Mouse (Mus musculus) stomach, embryonic 15.5 days (tissue): ENCODE measurements at regions not wholly inside any gene's neighbourhood (a gene's known extent, or its start where the extent isn't known, plus 50 kb on each side); places are given as distances from the start of the nearest gene placed in this dataset.

ENCODE experiments used
- ATAC-seq: fragments of 200-750 bp; cut with Nextera tagmentation; 2 replicates; pipeline ENCODE4 v1.8.0; 2017; ENCODE audit warnings: low read depth, moderate number of reproducible peaks, moderate TSS enrichment; ENCODE audit not compliant: insufficient read depth, low FRiP score
- H3K27ac ChIP-seq: fragments of 300-500 bp; sonication (generic); 2 replicates; pipeline ENCODE4 v1.5.1; 2015; ENCODE audit warnings: mild to moderate bottlenecking, inconsistent platforms
- H3K27me3 ChIP-seq: fragments of 300-500 bp; sonication (generic); replicated peaks from 2 replicates; pipeline ENCODE4 v1.6.1; 2015; ENCODE audit warnings: inconsistent platforms
- H3K36me3 ChIP-seq: fragments of 300-500 bp; sonication (generic); 2 replicates; pipeline ENCODE4 v1.6.1; 2015; ENCODE audit warnings: inconsistent platforms
- H3K4me1 ChIP-seq: fragments of 300-500 bp; sonication (generic); 2 replicates; pipeline ENCODE4 v1.6.1; 2015; ENCODE audit warnings: inconsistent platforms
- H3K4me2 ChIP-seq: fragments of 300-500 bp; sonication (generic); 2 replicates; pipeline ENCODE4 v1.6.1; 2015; ENCODE audit warnings: mild to moderate bottlenecking, inconsistent platforms
- H3K4me3 ChIP-seq: fragments of 300-500 bp; sonication (generic); replicated peaks from 2 replicates; pipeline ENCODE4 v1.5.1; 2015; ENCODE audit warnings: inconsistent platforms
- H3K9ac ChIP-seq: fragments of 300-500 bp; sonication (generic); 2 replicates; pipeline ENCODE4 v1.6.1; 2015; ENCODE audit warnings: inconsistent platforms
- H3K9me3 ChIP-seq: fragments of 300-500 bp; sonication (generic); 2 replicates; pipeline ENCODE4 v1.6.1; 2016; ENCODE audit warnings: inconsistent platforms
- WGBS: fragments of 180-500 bp; shearing (Covaris S2); methylation state at CpG from one replicate; pipeline ENCODE4 v1.1.7; 2015; 5-methylcytosine and 5-hydroxymethylcytosine counted together

- Histone ChIP-seq H3K9ac (no peak overlapping the region), H3K4me1 (no peaks in the 10 kb centered on the region), H3K9me3 (no peaks in the 10 kb centered on the region), H3K4me2 (no peak overlapping the region), H3K27ac (no peak overlapping the region), H3K27me3 (no peaks in the 10 kb centered on the region), H3K36me3 (no peaks in the 10 kb centered on the region), H3K4me3 (no peak overlapping the region)
- WGBS = 89% methylated on average over 14 of the region's 14 CpGs
- no peak for ATAC-seq
Observed at GRCm38 (mm10) chr1:88907766-88908463, 162.3 kb upstream of the Sh3bp4 start.

DNA sequence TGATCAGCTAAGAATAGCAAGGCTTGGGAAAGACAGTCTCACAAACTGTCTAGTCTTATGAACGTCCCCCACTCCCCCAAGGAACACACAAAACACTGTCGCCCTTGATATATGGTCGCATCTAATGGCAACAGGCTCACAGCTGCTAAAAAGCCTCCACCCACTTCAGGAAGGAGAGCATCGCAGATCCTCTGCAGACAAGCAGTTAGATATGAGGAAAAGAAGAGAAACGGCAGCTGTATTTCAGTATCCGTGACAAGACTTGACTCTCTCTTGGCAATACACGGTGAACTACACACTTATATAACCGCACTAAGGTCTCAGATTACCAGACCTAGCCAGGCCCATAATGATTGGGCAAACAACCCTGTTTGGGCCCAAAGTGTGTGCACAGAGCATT is 161.5 kb upstream of the Sh3bp4 start:
- no peak overlapping the region for H3K9ac ChIP-seq
- no peaks in the 10 kb centered on the region for H3K4me1 ChIP-seq
- ATAC-seq = no peak
- H3K4me2 ChIP-seq = no peak overlapping the region
- WGBS = 32% methylated on average over 8 of the region's 8 CpGs
- H3K9me3 ChIP-seq = no peaks in the 10 kb centered on the region
- no peak overlapping the region for H3K27ac ChIP-seq
- H3K27me3 ChIP-seq = no peaks in the 10 kb centered on the region
- H3K36me3 ChIP-seq = no peaks in the 10 kb centered on the region
- no peak overlapping the region for H3K4me3 ChIP-seq

DNA sequence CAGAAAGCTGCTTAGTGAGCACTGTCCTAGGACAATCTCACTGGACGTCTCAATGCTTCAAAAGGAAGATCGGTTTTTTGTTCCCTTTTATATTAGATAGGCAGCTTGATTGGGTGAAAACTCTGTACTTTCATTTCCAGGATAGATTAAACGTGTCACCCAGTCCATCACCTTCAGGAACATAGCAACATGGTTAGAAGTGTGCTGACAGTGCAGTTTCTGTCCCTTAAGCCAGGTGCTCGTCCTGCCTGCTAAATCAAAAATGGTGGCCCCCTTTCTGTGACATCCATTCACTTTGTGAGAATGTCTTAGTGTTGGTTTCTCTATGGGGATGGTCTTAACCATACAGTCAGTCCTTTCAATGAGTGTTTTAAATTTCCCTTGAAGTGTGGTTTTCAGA is 160.9 kb upstream of the Sh3bp4 start:
- H3K4me1 ChIP-seq = no peaks in the 10 kb centered on the region
- H3K27me3 ChIP-seq = no peaks in the 10 kb centered on the region
- H3K4me3 ChIP-seq = no peak overlapping the region
- 82% methylated on average over 4 of the region's 4 CpGs for WGBS
- H3K9ac ChIP-seq = no peak overlapping the region
- no peak for ATAC-seq
- no peak overlapping the region for H3K4me2 ChIP-seq
- no peaks in the 10 kb centered on the region for H3K9me3 ChIP-seq
- H3K27ac ChIP-seq = no peak overlapping the region
- no peaks in the 10 kb centered on the region for H3K36me3 ChIP-seq

- Histone ChIP-seq H3K4me3 (no peak overlapping the region), H3K4me1 (no peaks in the 10 kb centered on the region), H3K9ac (no peak overlapping the region), H3K9me3 (no peaks in the 10 kb centered on the region), H3K4me2 (no peak overlapping the region), H3K27me3 (no peaks in the 10 kb centered on the region), H3K36me3 (no peaks in the 10 kb centered on the region), H3K27ac (no peak overlapping the region)
- no peak for ATAC-seq
- WGBS = 76% methylated on average over 6 of the region's 6 CpGs
Observed at GRCm38 (mm10) chr1:88909864-88910573, 160.2 kb upstream of the Sh3bp4 start.

DNA sequence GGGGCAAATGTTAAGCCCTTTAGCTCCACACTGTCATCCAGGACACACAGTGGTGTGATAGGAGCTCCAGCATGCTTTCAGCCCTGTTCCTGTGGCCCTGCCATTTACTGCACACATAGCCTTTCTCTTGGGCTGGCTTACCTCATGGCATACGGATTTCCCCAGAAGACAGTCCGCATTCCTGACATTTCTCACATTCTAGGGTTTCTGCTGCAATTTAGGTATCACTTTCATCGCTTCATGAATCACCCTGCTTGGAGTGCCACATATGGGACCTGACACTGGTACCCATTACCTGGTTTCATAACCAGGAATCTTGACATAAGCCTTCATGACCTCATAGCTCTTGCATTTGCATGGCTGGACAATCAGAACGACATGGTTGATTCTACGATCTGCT is 158.5 kb upstream of the Sh3bp4 start:
- Histone ChIP-seq H3K9me3 (no peaks in the 10 kb centered on the region), H3K4me3 (no peak overlapping the region), H3K27ac (no peak overlapping the region), H3K36me3 (no peaks in the 10 kb centered on the region), H3K9ac (no peak overlapping the region), H3K4me2 (no peak overlapping the region), H3K4me1 (no peaks in the 10 kb centered on the region), H3K27me3 (no peaks in the 10 kb centered on the region)
- 71% methylated on average over 5 of the region's 5 CpGs for WGBS
- no peak for ATAC-seq

- Histone ChIP-seq H3K4me3 (no peak overlapping the region), H3K27me3 (no peaks in the 10 kb centered on the region), H3K27ac (no peak overlapping the region), H3K4me2 (no peak overlapping the region), H3K36me3 (no peaks in the 10 kb centered on the region), H3K9ac (no peak overlapping the region), H3K4me1 (no peaks in the 10 kb centered on the region), H3K9me3 (no peaks in the 10 kb centered on the region)
- 72% methylated on average over 4 of the region's 4 CpGs for WGBS
- no peak for ATAC-seq
Observed at GRCm38 (mm10) chr1:88916531-88917050, 153.6 kb upstream of the Sh3bp4 start.

GRCm38 (mm10) chr1:88921401-88921800 is 148.8 kb upstream of the Sh3bp4 start:
- 80% methylated on average over 2 of the region's 2 CpGs for WGBS

GRCm38 (mm10) chr1:88923791-88924581 is 146.2 kb upstream of the Sh3bp4 start:
- no peaks in the 10 kb centered on the region for H3K9me3 ChIP-seq
- H3K4me1 ChIP-seq = peaks cover 5% of the 10 kb centered on the region; the same call in 1 of the 2 replicates
- 42% methylated on average over 7 of the region's 7 CpGs for WGBS
- no peak overlapping the region for H3K4me2 ChIP-seq
- no peaks in the 10 kb centered on the region for H3K27me3 ChIP-seq
- H3K9ac ChIP-seq = no peak overlapping the region
- peak overlapping the region; percentile 57 for H3K27ac ChIP-seq
- H3K4me3 ChIP-seq = no peak overlapping the region
- H3K36me3 ChIP-seq = no peaks in the 10 kb centered on the region
- peak; percentile 87 for ATAC-seq

More at GRCm38 (mm10) chr1:88921401-88921800, 148.8 kb upstream of the Sh3bp4 start:
- no peaks in the 10 kb centered on the region for H3K9me3 ChIP-seq
- no peak overlapping the region for H3K27ac ChIP-seq
- no peak overlapping the region for H3K4me2 ChIP-seq
- H3K36me3 ChIP-seq = no peaks in the 10 kb centered on the region
- H3K4me1 ChIP-seq = peaks cover 5% of the 10 kb centered on the region; the same call in 1 of the 2 replicates
- ATAC-seq = no peak
- no peak overlapping the region for H3K4me3 ChIP-seq
- no peak overlapping the region for H3K9ac ChIP-seq
- no peaks in the 10 kb centered on the region for H3K27me3 ChIP-seq

- no peaks in the 10 kb centered on the region for H3K4me1 ChIP-seq
- no peak overlapping the region for H3K27ac ChIP-seq
- H3K9ac ChIP-seq = no peak overlapping the region
- H3K4me2 ChIP-seq = no peak overlapping the region
- no peak overlapping the region for H3K4me3 ChIP-seq
- ATAC-seq = no peak
- WGBS = 67% methylated on average over 1 of the region's 1 CpGs
- no peaks in the 10 kb centered on the region for H3K27me3 ChIP-seq
- no peaks in the 10 kb centered on the region for H3K36me3 ChIP-seq
- no peaks in the 10 kb centered on the region for H3K9me3 ChIP-seq
Observed at GRCm38 (mm10) chr1:88935191-88935590, 135.0 kb upstream of the Sh3bp4 start.

DNA sequence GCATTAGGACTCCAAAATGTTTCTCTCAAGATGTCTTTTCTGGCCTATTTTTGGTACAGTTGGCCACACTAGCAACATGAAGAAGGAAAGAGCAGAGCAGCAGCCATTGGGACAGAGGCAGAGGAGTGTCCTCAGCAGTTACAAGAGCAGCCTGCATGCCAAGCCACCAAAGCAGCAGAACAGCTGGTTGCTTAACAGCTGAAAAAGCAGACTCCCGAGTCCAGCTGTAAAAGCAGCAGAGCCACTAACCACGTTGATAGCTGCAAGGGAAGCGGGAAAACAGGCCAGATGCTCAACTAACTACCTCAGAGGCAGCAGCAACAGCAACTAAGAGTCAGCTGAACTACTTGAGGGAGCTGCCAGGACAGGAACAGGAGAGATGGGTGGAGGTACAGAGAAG is 134.4 kb upstream of the Sh3bp4 start:
- Histone ChIP-seq H3K27ac (no peak overlapping the region), H3K4me3 (no peak overlapping the region), H3K36me3 (no peaks in the 10 kb centered on the region), H3K4me1 (no peaks in the 10 kb centered on the region), H3K27me3 (no peaks in the 10 kb centered on the region), H3K9me3 (no peaks in the 10 kb centered on the region), H3K4me2 (no peak overlapping the region), H3K9ac (no peak overlapping the region)
- no peak for ATAC-seq
- whole genome bisulfite sequencing = 75% methylated on average over 3 of the region's 3 CpGs

- no peak for ATAC-seq
- Histone ChIP-seq H3K9me3 (no peaks in the 10 kb centered on the region), H3K4me3 (no peak overlapping the region), H3K27ac (no peak overlapping the region), H3K27me3 (no peaks in the 10 kb centered on the region), H3K36me3 (no peaks in the 10 kb centered on the region), H3K9ac (no peak overlapping the region), H3K4me2 (no peak overlapping the region), H3K4me1 (no peaks in the 10 kb centered on the region)
- 78% methylated on average over 1 of the region's 1 CpGs for WGBS
Observed at GRCm38 (mm10) chr1:88937327-88937726, 132.9 kb upstream of the Sh3bp4 start.

DNA sequence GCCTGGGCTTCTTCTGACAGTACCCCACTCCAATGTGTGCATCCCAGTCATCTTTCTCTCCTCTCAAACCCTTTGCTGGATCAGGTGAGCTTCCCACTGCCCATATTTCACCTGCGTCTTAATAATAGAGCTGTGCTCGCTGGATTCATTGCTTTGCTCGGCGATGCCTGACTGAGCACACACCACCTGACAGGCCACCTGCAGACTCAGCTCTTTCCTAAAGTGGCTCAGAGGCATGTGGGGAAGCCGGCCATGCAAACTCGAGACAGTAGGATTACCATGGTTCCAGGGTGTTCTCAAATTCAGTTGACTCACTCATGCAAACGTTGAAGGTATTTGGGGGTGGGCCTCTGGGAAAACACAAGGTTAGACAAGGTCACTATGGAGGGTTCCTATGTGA is 131.8 kb upstream of the Sh3bp4 start:
- Histone ChIP-seq H3K27me3 (no peaks in the 10 kb centered on the region), H3K9me3 (no peaks in the 10 kb centered on the region), H3K4me3 (no peak overlapping the region), H3K4me1 (no peaks in the 10 kb centered on the region), H3K36me3 (no peaks in the 10 kb centered on the region), H3K9ac (no peak overlapping the region), H3K27ac (no peak overlapping the region), H3K4me2 (no peak overlapping the region)
- no peak for ATAC-seq
- 70% methylated on average over 7 of the region's 7 CpGs for WGBS
